Mouse (Mus musculus) embryo, embryonic 10.5 days (tissue): ENCODE data around the gene Cd4.
A peak's percentile ranks its signal among the peaks of the same experiment; 100 is the strongest.

Experiments used
- DNase-seq: peaks from one replicate; pipeline ENCODE4 v3.0.0-alpha.2; 2015; ENCODE audit warnings: low spot score

Gene Cd4

GRCm38 (mm10) chr6:124887986-124888385 is at the start of gene Cd4:
Gene Cd4, minus strand, starts transcription at chr6:124888221.
- DNase-seq = no peak

DNA sequence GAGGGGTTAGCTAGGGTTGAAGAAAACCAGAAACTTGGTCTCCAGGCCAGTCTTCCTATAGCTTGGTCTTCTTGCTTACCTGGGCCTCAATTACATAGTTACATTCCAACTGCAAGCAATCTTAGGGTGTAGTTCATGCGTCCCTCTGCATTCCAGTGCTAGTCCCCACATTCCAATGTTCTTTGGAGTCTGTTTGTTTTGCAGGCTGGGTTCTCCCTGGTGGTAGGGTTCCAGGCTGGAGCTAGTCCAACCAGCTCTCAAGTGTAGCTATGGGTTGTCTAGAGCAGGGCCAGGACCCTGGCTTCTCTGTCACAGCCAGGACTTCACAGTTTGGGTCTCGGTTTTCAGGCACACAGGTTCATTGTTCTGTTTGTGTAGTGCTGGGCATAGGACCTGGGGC is 49.5 kb upstream of the Cd4 start:
- no peak for DNase-seq

DNA sequence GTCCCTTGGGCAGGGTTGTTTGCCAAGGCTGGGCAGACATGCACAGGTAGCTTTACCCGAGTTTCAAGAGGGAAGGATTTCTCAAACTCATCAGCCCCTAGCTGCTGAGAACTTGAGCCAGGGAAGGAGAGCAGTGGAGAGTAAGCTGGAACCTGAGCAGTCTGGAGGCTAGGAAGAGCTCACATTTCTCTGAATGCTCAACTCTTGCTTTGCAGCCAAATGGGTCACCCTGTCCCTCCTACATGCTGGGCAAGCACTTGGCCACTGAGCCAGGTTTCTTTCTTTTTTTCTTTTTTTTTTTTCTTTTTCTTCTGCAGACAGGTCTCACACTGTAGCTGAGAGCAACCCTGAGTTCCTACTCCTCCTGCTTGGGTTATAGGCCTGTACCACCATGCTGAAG is 48.7 kb upstream of the Cd4 start:
- DNase-seq = no peak

DNA sequence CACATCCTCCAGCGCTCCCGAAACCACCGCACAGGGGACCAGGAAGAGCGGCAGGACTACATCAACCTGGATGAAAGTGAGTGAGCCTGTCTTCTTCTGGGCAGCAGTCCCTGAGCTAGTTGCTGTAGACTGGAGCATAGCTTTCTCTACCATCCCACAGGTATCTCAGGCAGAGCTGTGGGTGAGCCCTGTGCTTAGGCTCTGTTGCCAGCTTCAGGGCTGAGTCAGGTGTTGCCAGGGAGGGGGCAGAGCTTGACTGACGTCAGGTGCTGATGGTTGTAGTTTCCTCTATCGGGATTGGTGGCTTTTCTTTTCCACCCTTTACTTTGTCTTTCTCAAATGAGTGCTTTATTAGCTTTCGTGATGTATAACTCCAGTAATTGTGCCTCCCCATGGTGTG is 46.6 kb upstream of the Cd4 start:
- no peak for DNase-seq

DNA sequence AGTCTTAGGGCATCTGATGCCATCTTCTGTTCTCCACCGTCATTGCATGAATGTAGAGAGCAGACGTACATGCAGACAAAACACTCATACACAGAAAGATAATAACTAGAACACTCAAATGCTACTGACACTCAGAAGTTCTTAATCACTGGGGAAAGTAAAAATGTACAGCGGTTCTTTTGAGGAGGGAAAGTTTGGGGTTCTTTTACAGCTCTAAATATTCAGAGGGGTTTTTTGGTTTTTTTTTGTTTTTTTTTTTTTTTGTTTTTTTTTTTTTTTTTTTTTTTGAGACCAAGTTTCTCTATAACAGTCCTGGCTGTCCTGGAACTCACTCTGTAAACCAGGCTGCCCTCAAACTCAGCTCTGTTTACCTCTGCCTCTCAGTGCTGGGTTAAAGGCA is 45.1 kb upstream of the Cd4 start:
- no peak for DNase-seq

- no peak for DNase-seq
Measured at GRCm38 (mm10) chr6:124932314-124932695, 44.3 kb upstream of the Cd4 start.

DNA sequence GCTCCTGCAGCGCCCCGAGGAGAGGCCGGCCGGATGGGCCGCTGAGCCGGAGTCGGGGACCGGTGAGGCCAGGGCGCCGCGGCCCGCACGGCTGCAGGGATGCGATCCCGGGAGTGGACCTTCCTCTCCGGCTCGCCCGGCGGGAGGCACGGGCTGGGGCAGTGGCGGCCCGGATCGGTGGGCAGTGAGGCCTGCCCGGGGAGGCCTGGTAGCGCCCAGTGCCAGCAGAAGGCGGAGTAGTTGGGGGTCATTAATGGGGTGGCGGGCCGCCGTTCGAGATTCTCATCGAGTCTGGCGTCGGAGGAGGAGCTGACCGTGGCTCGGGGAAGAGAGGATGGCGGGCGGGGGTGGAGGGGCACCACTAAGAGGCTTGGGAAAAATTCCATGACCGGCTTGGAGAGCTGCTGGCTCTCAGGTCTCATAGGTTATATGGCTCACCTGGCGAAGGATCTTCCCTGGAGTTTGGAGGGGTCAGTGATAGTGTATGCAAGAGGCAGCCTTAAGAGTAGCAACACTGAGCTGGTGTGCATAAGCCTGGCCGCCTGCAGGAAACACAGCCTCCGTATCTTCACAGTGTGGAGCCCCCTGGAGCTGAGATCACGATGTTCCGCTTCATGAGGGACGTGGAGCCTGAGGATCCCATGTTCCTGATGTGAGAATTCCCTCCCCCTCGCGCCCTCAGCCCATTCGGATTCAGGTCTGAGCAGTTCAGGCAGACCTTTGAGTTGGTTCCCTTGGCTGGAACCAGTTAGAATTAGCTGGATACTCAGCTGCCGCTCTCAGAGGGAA is 43.7 kb upstream of the Cd4 start:
- DNase-seq = peak; percentile 62

- peak; percentile 98 for DNase-seq
Measured at GRCm38 (mm10) chr6:124930754-124931524, 42.9 kb upstream of the Cd4 start, which contains the start of gene Mlf2. Gene Mlf2, plus strand, starts transcription at chr6:124931386.

- DNase-seq = peak; percentile 32
Measured at GRCm38 (mm10) chr6:124930231-124930630, 42.2 kb upstream of the Cd4 start.

- DNase-seq = no peak
Measured at GRCm38 (mm10) chr6:124925941-124926340, 37.9 kb upstream of the Cd4 start.

GRCm38 (mm10) chr6:124925173-124925793 is 37.3 kb upstream of the Cd4 start:
- DNase-seq = no peak

- no peak for DNase-seq
Measured at GRCm38 (mm10) chr6:124921539-124921938, 33.5 kb upstream of the Cd4 start.

DNA sequence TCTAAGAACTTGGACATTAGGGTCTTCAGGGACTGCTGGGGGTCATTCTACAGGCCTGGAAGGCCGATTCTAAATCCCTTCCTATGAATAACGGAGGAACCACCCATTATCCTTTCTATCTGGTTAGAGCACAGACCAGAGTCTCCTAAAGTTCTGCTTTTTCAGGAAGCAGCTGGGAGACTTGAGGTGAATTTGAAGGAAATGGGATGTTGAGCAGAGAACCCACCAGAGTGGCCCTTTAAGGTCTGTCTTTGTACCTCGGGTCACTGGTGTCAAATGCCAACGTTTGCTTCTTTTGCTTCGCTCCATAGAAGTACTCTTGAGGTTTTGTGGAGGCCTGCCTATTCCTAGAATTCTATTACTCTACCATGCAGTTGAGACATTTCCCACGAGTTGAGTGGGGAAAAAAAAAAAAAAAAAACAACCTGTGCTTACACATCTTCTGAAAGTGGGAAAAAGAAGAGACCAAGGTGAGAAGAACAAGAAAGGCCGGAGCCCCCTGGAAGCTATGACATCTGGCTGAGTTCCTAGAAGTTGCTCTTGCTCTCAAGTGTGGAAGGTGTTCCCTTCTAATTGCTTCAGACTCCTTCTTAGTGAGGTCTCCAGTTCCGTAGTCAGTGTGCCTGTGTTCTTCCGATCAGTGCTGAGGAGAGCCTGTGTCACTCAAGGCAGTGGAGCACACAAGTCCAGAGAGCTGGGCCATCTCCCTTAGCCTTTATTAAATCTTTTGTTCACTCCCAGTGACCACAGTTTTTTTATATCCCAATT is 32.5 kb upstream of the Cd4 start:
- no peak for DNase-seq

- peak; percentile 99 for DNase-seq
Measured at GRCm38 (mm10) chr6:124919695-124920317, 31.8 kb upstream of the Cd4 start, which contains the start of gene Ptms. Gene Ptms, minus strand, starts transcription at chr6:124920103.

DNA sequence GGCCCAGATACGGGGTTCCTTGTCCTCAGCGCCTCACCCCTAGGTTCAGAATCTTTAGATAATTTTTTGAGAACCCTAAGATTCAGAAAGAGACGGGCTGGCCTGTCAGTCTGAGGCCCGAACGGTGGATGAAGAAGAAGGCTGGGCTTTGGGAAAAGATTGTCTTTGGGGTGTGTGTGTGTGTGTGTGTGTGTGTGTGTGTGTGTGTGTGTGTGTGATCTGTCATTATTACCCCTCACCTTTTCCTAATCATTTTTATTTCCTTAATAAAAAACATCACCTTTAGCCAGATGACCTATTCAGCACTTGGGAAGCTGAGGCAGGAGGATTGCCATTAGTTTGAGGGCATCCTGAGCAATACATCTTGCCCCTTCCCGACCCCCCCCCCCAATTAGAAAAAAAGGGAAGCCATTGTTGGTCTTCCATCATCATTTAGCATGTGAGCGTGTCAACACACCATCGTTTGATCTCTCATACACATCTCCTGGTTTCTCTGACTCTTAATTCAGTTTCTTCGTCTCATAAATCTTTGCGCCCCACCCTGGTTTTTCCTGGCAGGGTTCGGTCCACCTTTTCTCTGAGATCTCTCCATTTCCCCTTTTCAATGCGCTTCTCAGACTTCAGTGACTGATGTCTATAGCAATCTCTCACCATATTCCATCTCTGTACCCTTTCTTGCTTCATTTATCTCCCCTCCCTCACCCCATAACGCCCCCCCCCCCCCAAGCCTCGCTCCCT is 31.0 kb upstream of the Cd4 start:
- no peak for DNase-seq

- no peak for DNase-seq
Measured at GRCm38 (mm10) chr6:124918331-124918690, 30.3 kb upstream of the Cd4 start.

- DNase-seq = peak; percentile 96
Measured at GRCm38 (mm10) chr6:124917518-124918330, 29.7 kb upstream of the Cd4 start.

DNA sequence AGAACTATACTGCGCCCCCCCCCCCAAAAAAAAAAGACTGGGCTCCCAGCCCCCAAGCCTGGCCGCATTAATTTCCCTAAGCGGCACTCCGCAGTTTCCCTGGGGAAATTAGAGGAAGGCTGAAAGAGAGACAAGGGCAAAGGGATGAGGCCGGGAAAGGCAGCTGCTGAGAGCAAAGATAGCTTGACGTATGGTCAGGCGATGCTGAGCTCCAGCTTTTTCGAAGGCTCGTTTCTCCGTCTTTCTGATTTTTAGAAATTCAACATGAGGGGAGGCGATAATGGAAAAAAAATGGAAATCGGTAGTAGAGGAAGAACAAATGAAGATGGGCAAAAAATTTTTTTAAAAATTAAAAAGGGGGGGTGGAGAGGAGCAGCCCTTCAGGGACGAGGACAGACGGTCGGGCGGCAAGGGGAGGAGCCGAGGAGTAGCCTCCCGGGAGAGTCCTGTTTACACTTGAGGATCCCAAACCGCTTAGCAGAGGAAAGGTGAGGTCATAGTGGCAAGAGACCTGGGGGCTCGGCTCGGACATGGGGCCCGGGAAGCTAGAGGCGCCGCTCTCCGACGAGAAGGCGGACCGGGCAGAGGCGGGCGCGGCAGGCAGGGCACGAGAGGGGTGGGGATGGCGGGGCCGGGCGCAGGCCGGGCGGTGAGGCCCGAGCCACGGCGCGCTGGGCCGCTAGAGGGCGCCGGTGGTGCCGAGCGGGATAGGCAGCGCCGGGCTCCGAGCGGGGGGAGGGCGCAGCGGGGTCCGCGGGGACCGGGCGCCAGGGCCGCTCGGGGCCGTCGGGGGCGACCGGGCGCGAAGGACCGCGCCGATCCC is 28.9 kb upstream of the Cd4 start:
- peak; percentile 88 for DNase-seq
